Mouse (Mus musculus): ENCODE results near the gene Hspb6.

Hspb6 gene

DNA sequence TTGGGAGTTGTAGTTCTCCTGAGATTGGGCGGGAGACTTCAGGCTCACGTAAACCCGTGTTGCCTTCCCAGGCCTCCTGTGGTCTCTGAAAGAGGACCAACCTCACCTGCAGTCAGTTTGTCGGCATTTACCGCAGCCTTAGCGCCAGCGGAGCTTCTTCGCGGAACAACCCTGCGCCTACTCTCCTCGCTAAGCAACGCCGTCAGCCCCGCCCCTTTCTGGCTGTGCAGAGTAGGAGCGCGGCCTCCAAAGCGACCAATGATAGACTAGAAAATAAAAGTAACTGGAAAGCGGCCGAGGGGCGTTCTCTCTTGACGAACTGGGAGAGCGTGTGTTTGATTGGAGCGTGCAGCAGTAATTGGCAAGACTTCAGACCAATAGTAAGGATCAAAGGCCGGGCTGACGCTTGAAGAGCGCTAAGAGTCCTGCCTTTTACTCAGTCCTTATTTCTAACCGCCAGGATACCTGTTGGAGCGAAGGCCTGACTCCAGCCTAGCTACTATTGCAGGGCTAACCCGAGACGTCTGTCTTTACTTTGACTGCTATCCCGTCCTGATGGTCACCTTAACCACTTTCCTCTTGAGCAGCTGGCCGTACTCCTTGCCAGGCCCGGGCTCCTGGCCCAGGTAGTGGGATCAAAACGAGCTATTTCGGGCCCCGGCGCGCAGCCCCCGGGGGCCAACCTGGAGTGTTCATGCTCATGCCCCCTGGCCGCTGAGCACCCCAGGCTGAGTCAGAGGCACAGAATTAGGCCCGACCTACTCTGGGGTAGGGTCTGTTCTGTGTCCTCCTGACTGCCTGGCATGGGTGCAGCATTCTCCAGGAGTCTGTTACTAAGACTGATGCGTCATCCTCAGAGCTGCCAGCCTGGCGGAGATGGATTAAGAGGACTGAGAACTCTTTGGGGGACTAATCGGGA is at the start of gene Hspb6, which contains the start of gene Proser3:
Hspb6 (plus strand) TSS at position 77 of the 919 bp plus-strand sequence.
Proser3 (minus strand) TSS at position 198 of the 919 bp plus-strand sequence.
- peak; percentile 94 to 98 for DNase-seq (ENCODE audit: low spot score in 2 of 2)

DNA sequence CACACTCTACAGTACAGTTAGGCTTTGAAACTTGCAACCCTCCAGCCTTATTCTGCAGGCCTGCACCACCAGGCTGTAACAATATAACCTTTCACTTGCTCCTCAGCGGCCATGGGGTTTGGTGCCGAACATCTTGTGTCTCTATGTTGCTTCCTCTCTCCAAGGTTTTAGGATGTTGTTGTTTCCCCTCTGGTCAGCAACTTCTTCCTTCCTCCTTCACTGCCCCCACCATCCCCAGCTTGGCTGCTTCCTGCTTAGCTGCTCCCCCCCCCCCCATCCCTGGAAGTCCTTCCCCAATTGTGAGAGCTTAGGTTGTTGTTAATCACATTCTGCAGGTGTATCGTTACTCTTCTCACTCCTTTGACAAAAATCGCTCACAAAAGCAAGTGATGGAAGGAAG is 43.9 kb upstream of the Hspb6 start:
- no peak for DNase-seq (ENCODE audit: low spot score in 2 of 2)

DNA sequence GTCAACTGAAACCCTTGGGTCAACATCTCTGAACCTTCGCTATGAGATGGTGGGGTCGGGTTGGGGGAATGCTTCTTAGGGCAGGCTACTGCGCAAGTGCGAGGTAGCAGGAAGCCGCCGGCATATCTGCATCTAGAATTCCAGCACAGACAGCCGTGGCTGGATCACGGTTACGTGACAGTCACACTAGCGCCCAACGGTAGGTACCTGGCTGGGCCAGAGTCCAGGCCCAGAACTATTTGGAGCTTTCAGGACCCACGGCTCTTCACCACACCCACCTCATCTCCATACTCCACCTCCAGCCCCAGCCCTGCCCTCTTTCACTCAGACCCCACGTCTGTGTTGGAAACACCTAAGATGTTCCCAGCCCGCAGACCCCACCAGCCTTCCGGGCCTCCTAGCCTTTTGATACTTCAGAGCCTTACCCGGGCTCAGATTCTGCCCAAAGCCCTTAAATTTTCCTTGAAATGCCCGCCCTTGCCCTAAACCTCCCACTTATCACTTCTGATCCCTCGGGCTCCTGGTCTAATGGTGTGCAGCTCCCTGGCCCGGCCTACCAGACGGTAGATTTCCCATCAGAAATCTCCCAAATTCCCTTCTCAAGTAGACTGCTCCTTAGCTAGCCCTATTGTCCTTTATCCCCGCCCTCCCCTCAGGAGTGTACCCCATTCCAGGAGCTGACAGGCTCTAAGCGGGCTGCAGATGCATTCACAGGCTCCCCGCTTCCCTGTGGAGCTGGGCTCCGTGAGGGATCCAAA is 36.8 kb upstream of the Hspb6 start:
- no peak for DNase-seq (ENCODE audit: low spot score in 2 of 2)

DNA sequence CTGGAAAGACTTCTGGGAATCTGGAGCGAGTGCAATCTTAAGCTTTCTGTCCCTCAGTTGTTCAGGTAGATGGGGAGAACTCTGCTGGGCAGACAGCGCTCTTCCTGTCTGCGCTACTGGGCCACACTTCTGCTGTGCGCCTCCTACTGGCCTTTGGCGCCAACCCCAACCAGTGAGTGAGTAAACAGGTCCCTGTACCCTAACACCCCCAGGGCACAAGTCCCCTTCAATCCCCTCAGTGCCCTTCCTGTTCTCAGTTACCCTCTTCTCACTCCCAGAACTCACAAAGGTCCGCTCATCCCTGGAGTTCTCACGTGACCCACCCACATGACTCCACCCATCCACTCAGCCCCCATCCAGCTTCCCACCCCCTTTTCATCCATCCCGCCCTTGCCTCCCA is 33.7 kb upstream of the Hspb6 start:
- no peak for DNase-seq (ENCODE audit: low spot score in 2 of 2)

DNA sequence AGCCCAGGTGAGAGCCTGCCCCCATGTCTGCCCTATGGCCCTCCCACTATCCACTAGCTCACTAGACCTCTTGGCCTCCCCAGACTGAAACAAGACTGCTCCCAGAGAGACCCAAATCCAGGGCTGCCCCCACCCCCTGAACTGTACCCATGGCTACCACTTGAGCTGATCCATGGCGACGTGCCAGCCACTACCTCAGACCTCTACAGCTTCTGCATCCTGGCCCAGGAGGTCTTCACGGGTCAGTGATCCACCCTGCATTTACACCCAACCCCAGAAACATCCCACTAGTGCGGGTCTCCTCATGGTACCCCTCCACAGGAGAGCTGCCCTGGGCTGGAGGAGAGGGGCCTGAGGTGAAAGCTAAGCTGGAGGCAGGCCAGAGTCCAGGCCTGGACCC is 31.6 kb upstream of the Hspb6 start:
- DNase-seq (ENCODE audit: low spot score in 2 of 2) = no peak

DNA sequence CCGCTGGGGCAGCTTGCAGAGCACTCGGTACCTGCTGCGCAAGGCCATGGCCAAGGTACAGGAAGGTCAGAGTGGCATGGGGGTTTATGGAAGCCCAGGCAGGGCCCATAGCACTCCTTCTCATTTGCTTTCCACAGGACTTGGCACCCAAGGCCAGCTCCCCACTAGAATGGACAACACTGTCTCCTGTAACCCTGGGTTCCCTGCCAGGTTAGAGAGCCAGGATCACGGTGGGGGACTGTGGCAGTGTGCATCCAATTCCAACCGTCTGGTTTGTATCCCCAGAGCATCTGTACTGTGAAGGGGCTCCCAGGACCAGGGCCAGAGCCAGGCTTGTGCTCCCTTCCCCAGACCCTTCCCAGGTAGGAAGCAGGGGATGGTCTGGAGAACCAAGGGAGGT is 31.1 kb upstream of the Hspb6 start:
- no peak for DNase-seq (ENCODE audit: low spot score in 2 of 2)

DNA sequence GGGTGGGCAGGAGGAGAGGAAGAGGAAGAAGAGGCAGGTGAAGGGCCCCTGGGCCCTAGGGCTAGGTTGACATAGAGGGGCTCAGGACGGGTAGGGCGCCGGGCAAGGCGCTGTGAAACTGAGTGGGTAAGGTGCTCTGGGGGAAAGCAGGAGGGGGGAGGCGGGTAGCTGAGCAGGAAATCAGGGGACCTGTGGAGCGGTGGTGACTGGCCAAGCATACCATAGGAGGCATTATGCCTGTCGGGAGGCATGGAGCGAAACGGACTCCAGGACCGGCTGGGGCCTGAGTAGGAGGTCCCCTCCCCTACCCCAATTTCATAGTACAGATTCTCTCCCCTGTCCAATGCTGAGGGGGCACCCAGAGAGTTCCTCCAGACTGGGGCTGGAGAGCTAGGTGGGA is 29.1 kb upstream of the Hspb6 start:
- no peak for DNase-seq (ENCODE audit: low spot score in 2 of 2)

DNA sequence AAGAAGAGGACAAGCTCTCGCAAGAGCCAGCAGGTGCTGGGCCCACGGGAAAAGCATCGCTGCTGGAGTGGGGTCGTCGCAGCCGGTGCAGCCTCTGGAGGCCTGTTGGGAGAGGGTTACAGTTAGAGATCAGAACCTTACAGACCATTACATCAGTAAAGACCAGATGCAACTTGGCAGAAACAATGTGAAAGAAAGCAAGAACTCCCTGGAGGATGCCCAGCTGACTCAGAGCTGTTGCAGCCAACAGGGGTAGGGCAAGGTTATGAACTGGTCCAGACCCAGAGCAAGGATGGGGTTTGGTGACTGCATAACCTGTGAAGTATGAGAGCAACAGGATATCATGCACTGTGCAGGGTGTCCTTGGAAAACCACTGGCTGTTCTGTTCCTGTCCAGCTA is 27.5 kb upstream of the Hspb6 start:
- no peak for DNase-seq (ENCODE audit: low spot score in 2 of 2)

DNA sequence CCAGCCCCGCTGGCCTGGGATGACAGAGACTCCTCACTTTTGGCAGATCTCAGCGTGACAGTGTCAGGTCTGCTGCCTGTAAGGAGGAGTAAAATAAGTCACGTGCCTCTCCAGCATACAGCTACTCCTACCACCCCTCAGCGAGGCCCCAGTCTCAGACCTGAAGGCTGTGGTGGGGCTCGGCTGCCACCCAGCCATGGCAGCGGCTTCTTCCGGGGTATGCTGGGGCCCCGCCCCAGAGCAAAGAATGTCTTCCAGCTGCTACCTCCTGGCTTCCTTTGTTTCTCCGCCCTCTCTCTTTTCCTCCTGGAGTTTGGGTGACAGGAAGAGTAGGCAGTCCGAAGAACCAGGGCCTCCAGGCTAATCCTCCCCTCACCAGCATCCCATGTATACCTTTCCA is 26.0 kb upstream of the Hspb6 start:
- no peak for DNase-seq (ENCODE audit: low spot score in 2 of 2)

DNA sequence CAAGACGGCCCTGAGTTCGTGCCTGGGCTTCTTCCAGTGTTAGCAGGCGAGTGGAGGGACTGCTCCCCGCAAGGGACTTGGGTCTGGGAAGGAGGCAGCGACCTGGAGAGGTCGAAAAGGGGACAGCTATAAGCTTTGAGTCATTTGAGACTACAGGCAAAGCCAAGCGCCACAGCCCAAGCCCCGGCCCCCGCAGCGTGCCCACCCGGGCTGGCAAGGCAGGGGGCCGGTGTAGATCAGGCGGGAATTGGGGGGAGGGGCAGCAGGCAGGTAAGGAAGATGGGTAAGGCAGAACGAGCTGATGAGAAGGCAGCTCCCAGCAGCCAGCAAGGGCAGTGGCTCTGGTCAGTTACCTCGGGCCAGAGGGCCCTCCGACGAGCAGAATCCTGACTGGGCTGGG is 25.6 kb upstream of the Hspb6 start:
- DNase-seq (ENCODE audit: low spot score in 2 of 2) = no peak

DNA sequence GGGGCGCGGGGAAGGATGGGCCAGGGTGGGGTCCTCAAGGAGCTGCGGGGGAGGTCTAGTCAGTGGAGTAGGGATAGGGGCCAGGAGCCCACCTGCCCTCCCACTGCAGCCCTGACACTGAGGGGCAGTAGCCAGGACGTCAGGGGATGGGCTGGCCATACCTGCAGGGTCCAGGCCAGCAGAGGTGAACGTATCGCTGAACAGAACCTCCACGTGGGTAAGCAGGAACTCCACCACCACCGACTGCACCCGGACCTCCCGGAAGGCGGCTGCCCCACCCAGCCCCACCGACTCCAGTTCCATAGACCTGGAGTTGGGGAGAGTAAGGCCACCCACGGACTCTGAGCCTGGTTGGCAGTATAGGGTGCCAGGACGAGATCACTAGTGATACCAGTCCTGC is 25.0 kb upstream of the Hspb6 start:
- DNase-seq (ENCODE audit: low spot score in 2 of 2) = no peak

DNA sequence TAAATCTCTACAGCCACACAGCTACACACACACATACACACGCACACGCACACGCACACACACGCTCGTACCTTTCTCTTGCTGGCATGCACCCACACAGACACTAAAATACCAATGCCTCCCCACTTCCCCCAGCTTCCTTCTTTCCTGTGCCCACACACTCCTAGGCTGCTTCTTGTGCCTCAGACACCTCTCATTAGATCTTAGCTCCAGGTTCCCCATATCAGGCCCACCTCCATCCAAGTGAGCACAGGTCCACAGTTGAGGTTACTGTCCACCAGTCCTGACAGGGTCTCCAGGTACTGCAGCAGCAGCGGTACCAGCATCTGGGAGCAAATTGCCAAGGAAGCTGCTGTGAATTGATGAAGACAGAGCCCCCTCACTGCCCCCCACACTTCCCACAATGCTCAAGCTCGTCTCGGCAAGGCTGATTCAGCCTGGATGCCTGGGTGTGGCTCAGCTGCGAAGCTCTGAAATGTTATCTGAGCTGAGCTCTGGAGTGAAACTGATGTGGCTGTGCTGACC is 20.6 kb upstream of the Hspb6 start:
- peak; percentile 76 to 86 for DNase-seq (ENCODE audit: low spot score in 2 of 2)

DNA sequence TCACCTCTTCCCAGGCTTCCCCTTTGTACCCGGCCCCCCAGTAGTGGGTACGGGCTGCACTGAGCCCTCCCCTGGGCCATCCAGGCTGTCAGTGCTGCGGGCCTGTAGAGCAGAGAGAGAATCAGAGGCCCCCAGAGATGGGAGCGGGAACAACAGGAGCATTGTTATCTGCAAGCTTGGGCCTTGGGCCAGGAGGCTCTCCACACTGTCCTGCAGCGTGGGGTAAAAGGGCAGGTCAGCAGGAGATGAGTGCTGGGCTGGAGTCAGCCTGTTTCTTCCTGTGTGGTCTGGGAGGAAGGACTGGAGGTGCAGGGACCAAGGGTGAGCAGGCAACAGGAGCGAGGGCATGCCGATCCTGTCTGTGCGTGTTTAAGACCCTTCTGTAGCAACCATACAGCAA is 19.0 kb upstream of the Hspb6 start:
- no peak for DNase-seq (ENCODE audit: low spot score in 2 of 2)

DNA sequence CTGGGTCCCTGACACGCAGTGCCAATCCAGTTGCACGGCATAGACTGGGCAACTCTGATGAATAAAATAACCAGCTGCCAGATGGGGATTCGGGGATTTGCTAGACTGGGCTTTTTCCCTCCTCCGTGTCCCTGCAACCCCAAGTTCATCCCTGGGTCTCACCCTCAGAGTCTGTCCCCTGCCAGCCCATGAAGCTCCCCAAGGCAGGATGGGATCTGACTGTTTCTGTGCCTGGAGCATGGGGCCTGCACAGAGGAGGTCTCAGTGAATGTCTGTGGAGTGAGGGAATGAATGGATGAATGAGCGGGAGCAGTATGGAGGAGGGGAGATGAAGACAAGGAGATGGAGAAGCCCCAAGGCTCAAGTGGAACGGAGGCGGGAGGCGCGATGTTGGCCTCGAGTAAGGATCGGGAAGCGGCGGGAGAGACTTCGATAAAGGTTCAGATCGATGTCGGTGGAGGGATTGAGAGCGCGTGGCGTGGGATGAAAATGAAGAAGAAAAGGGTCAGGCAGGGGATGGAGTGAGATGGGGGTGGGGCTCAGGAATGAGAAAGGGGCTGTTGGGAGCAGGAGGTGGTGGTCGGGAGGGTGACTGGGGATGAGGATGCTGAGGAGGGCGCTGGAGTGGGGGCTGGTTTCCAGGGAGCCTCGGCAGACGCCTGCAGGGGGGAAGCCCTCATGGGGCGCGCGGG is 17.9 kb upstream of the Hspb6 start:
- no peak for DNase-seq (ENCODE audit: low spot score in 2 of 2)

DNA sequence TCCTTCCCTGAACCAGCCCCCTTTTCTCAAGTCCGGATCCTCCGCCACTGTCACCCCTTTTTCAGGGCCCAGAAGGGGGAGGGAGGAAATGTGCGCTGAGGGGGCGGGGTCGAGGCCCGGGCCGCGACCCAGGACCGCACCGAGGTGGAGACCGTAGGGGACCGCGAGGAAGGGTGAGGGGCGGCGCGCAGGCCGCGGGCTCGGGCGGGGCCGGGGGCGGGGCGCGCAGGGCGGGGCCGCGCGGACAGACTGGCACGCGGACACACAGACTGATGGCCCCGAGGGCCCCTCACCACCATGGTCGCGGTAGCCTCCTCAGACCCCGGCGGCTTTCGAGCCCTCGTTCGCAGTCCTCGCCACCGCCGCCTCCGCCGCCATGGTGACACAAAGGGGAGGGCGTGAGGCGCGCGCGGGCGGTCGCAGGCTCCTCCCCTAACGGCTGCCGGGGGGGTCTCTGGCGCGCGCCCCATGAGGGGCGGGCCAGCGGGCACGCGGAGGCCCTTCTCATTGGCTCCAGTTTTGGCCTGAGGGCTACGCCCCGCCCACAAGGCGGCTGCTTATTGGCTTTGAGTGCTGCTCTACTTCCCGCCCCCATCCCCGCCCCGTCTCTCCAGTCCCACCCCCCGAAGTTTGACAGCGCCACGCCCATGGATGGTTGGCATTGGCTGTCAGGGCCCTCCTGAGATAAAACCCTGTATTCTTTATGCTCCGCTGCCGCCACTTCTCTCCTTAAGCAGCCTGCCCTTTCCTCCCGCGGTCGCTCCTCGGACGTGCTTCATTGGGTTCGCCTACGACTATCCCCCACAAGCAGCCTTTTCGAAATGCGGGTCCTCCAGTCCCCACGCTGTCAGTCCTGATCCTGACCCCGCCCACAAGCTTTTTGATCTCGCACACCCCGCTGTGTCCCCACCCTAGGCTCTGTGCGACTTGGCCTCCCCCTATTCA is 17.1 kb upstream of the Hspb6 start, which contains the start of gene Arhgap33:
Arhgap33 (minus strand) TSS at position 428 of the 945 bp plus-strand sequence.
- peak; percentile 97 to 98 for DNase-seq (ENCODE audit: low spot score in 2 of 2)

DNA sequence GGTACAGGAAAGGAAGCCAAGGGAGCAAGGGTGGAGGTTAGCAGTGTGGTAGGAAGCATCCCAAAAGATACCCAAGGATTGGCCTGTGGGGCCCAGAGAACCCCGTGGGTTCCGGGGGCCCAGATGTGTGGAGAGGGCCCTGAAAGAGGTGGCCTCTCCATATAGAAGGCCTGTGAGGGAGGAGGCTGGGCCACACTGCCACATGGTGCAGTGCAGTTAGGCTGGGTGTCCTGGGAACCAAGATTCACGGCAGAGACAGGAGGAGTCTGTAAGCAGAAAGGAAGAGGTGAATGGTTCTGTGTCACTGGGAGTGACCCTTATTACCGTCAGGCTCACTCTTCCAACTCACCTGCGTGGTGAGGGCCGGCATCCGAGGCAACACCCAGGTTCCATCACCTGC is 11.4 kb upstream of the Hspb6 start:
- no peak for DNase-seq (ENCODE audit: low spot score in 2 of 2)

DNA sequence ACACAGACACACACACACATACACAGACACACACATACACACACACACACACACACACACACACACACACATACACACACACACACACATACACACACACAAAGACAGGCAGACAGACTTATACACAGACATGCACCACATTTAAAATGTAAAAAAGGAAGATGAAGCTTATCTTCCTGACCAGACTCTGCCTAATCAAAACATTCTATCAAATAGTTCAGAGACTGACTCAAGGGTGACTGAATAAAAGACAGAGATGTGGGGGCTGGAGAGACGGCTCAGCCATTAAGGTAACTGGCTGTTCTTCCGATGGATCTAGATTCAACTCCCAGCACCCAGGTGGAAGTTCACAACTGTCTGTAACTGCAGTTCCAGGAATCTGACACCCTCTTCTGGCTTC is 7.7 kb upstream of the Hspb6 start:
- no peak for DNase-seq (ENCODE audit: low spot score in 2 of 2)

DNA sequence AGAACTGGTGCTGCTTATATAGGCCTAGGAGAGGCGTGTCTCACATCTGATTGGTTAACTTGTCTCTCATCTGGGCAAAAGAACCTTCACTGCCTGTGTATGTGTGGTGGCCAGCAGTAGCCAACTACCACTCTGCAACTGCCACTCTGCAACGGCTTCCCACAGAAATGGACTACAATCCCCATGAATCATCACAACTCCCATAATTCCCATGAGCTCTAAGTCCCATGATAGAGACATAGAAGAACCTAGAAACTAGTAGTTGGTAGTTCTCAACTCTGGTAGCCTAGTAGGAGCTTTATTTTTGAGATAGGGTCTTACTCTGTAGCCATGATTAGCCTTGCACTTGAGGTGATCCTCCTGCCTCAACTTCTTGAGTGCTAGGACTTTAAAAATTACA is 2.1 kb upstream of the Hspb6 start:
- no peak for DNase-seq (ENCODE audit: low spot score in 2 of 2)

DNA sequence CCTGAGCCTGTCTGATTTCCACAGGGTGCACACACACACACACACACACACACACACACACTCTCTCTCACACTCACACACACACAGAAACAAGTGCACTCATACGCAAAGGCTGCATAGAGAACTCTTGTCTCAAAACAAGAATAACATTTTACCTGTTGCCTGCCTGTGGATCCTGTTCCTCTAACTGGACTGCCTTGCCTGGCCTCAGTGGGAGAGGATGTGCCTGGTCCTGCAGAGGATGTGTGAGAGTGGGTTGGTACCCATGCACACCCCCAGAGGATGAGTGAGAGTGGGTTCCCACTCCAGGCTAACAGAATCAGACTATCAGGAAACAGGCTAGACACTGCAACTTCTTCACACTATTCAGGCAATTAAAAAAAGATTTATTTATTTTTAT is 1.4 kb upstream of the Hspb6 start:
- no peak for DNase-seq (ENCODE audit: low spot score in 2 of 2)

DNA sequence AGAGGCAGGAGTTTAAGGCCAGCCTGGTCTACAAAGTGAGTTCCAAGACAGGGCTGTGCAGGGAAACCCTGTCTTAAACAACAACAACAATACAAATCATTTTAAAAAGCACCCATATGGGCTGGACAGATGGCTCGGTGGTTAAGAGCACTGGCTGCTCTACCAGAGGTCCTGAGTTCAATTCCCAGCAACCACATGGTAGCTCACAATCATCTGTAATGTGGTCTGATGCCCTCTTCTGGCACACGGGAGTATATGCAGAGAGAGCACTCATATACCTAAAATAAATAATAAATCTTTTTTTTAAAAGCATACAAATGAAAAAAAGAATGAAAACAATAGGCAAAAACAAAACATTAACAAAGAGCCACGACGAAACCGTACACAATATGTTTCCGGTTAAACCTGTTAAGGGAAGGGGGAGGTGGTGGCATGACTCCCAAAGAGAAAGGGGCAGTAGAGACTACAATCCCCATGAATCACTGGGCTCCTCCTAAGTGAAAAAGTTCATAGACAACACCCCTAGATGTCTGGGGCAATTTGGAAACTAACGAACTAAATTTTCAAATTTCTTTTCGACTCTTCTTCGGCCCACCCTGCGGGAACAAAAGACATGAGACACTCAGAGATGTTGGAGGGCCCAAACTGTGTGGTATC is 405 bp upstream of the Hspb6 start:
- no peak for DNase-seq (ENCODE audit: low spot score in 2 of 2)
